Mouse (Mus musculus) testis, adult 2 months (tissue): ENCODE measurements around the gene Mymx. TPM values are rescaled to one million over a fixed set of nuclear protein-coding genes. Genes with fewer than 3 reads are reported as not detected.

ENCODE experiments used
- H3K27ac ChIP-seq: fragments of 200-500 bp; 2 replicates; pipeline ENCODE4 v1.5.1; 2012; ENCODE audit warnings: low read depth, low read length; ENCODE audit not compliant: control insufficient read depth, insufficient read depth
- H3K27me3 ChIP-seq: fragments of 200-500 bp; 2 replicates; pipeline ENCODE4 v1.6.1; 2012; ENCODE audit warnings: mild to moderate bottlenecking, low read length, moderate library complexity; ENCODE audit not compliant: control insufficient read depth, insufficient read depth
- H3K36me3 ChIP-seq: fragments of 200-500 bp; 2 replicates; pipeline ENCODE4 v1.6.1; 2012; ENCODE audit warnings: mild to moderate bottlenecking, low read length; ENCODE audit not compliant: control insufficient read depth, insufficient read depth
- H3K4me1 ChIP-seq: fragments of 200-500 bp; 2 replicates; pipeline ENCODE4 v1.6.1; 2012; ENCODE audit warnings: low read length; ENCODE audit not compliant: control insufficient read depth, insufficient read depth
- H3K4me3 ChIP-seq: fragments of 200-500 bp; 2 replicates; pipeline ENCODE4 v1.5.1; 2012; ENCODE audit warnings: low read depth, mild to moderate bottlenecking, low read length, moderate library complexity, mixed read lengths; ENCODE audit not compliant: control insufficient read depth
- CTCF ChIP-seq: fragments of 200-500 bp; IDR thresholded peaks from 2 replicates; pipeline ENCODE4 v1.5.1; 2012; ENCODE audit warnings: low read depth, mild to moderate bottlenecking, inconsistent platforms, low read length, moderate library complexity; ENCODE audit not compliant: control insufficient read depth, insufficient read depth, insufficient replicate concordance
- POLR2A ChIP-seq: fragments of 200-500 bp; IDR thresholded peaks from 2 replicates; pipeline ENCODE4 v1.6.1; 2012; ENCODE audit warnings: low read depth, mild to moderate bottlenecking, inconsistent platforms, low read length, moderate library complexity; ENCODE audit not compliant: control insufficient read depth
- polyA plus RNA-seq: library from polyadenylated mRNA; depleted of rRNA; stranded (reverse); fragments of >200 nt; gene quantifications from 2 replicates; pipeline ENCODE4 v1.2.3, GENCODE M21; 2012

Gene Mymx
- polyA plus RNA-seq, 1 experiment, result 3.4 TPM

DNA sequence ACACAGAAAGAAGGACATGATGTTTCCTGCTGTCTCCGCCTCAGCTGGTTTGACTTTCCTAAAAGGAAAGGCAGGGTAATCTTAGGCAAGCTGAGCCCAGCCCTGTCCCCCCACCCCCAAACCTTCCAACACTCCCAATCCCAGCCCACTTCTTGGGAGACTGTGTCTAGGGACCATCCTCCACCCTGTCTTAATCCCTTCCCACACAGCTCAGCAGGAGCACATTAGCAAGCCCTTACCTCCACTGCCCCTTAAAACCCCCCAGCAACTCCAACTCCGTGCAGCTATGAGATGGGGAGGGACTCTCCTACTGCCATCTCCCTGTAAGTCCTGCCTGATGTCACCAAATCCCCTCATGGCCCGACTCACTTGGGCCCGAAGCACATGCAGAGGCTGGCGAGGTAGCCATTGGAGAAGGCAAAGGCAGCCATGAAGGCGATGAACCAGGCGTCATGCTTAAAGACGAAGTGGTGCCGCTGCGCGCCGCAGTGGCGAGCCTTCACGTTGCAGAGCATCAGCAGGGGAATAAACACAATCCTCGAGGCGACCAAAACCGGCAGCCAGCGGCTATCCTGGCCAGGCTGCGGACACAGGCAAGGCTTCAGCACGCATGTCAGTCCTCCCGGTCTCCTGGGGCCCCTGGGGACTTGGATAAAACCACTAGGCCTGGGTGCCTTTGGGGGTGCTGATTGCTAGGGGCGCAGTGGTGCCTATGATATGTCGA, 16.0 kb downstream of the Mymx start:
- Histone ChIP-seq H3K4me3 (no peak overlapping the region), H3K27ac (peak overlapping the region; percentile 69; the same call in 1 of the 2 replicates)
- TF ChIP-seq CTCF (no peak), POLR2A (0 out of 2 replicates have a peak, but pooled peaks have one; percentile 9)

DNA sequence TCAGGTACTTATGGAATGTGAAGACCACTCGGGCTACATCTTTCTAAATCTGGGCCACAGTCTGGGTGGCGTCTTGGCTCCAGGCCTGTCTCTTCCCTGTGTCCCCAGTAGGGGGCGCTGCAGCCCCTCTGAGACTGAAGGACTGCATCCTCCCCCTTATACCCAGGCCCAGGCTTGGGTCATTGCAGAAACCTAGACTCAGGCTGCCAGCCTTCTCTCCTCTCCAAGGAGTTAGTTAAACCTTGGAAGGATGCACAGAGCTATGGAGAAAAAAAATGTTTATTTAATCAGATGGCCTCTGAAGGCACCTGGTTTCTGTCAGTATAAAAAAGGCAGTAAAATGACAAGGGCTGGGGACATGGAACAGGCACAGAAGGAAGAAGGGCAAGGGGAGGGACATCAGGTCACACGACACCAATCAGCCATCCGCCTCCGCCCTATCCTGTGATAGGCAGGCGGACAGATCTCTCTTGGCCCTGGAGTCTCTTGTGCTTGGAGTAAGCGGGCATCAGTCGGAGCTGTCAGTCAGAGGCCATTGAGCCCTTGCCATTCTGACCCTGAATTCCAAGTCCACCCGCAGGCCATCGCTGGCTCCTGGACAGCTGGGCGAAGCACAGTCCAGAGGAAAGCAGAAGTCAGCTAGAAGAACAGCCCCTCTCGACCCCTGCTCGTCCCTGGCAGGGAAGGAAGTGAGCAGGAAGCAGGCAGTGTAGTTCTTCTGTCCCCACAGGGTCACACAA, 16.8 kb downstream of the Mymx start:
- Histone ChIP-seq H3K27me3 (no peaks in the 10 kb centered on the region), H3K27ac (peak overlapping the region; percentile 83), H3K4me3 (no peak overlapping the region), H3K4me1 (peaks cover 16% of the 10 kb centered on the region), H3K36me3 (no peaks in the 10 kb centered on the region)
- TF ChIP-seq POLR2A (no peak), CTCF (peak; percentile 89)

More for the DNA sequence above, 16.0 kb downstream of the Mymx start:
- Histone ChIP-seq H3K27me3 (no peaks in the 10 kb centered on the region), H3K4me1 (peaks cover 20% of the 10 kb centered on the region), H3K36me3 (no peaks in the 10 kb centered on the region)

DNA sequence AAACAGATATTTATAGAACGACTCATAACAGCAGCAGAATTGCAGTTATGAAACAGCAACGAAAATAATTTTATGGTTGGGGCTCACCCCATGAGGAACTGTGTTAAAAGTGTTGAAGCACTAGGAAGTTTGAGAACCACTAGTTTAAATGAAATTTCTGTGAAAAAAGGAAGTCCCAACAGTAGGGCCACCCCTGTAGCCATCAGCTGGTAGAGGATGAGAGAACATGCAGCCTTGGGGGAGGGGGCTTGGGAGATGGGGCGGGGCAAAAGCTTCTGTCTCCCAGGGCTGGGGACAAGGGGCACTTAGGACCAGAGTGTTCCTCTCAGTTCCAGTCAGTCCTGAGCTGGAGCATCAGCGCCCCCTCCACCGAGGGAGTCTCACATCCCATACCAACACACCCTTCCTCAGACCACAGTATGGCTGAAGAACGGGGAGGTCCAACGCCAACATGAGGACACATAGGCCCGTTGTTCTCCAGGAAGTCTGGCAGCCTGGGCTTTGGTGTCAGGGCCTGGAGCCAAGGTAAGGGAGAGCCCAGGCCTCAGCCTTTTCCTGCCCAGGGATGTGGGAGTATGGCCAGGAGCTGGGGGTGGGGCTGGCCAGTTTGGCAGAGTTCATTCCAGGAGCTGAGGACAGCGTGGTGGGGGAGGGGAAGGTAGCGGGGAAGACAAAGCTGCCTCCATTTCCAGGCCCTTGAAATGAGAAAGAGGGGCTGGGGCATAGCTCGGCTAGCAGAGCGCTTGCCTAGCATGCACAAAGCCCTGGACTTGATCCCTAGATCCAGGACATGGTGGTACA, 17.6 kb downstream of the Mymx start:
- Histone ChIP-seq H3K27ac (peak overlapping the region; percentile 83), H3K4me1 (peaks cover 15% of the 10 kb centered on the region), H3K4me3 (no peak overlapping the region), H3K27me3 (no peaks in the 10 kb centered on the region), H3K36me3 (no peaks in the 10 kb centered on the region)
- TF ChIP-seq CTCF (no peak), POLR2A (peak; percentile 35; the same call in 1 of the 2 replicates)

DNA sequence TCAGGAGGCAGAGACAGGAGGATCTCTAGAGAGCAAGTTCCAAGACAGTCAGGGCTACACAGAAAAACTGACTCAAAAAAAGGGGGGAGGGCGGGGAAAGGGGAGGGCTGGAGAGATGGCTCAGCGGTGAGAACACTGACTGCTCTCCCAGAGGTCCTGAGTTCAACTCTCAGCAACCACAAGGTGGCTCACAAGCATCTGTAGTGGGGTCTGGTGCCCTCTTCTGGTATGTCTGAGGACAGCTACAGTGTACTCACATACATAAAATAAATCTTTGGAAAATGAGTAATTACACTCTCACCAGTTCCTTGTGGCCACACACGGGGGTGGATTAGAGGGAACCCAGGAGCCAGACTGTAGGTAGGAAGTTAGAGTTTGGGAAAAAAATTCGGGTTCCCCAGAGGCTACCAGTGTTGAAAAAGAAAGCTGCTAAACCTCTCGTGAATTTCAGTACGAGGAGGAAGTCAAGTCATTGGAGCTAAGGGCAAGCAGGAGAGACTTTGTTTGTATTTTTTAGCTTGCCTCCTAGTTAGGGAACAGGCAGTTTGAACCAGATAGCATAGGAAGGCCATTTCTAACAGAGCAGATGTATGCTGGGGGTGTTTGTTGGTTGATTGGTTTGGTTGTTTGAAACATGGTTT, 19.1 kb downstream of the Mymx start:
- TF ChIP-seq CTCF (no peak), POLR2A (no peak)
- H3K36me3 ChIP-seq, result no peaks in the 10 kb centered on the region
- H3K27me3 ChIP-seq, result no peaks in the 10 kb centered on the region
- H3K27ac ChIP-seq, result no peak overlapping the region
- H3K4me3 ChIP-seq, result no peak overlapping the region
- H3K4me1 ChIP-seq, result peaks cover 13% of the 10 kb centered on the region

DNA sequence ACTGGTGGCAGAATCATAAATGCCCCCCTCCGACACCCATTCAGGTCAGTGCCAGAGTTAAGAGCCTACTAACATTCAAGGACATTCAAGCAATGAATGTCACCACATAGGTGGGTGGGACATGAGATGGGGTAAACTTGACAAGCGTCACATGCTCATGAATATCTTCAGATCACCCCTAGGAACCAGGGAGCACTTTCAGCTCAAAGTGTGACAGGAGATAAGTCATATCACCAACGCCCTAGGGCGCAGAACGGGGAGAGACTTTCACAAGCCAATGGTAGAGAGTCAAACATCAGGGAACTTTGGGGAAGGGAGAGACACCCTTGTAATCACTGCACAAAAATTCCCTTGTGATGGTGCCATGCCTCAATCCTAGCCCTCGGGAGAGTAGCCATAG, 19.7 kb downstream of the Mymx start:
- no peaks in the 10 kb centered on the region for H3K36me3 ChIP-seq
- H3K27ac ChIP-seq, result no peak overlapping the region
- TF ChIP-seq CTCF (no peak), POLR2A (no peak)
- no peak overlapping the region for H3K4me3 ChIP-seq
- peaks cover 13% of the 10 kb centered on the region for H3K4me1 ChIP-seq
- no peaks in the 10 kb centered on the region for H3K27me3 ChIP-seq

DNA sequence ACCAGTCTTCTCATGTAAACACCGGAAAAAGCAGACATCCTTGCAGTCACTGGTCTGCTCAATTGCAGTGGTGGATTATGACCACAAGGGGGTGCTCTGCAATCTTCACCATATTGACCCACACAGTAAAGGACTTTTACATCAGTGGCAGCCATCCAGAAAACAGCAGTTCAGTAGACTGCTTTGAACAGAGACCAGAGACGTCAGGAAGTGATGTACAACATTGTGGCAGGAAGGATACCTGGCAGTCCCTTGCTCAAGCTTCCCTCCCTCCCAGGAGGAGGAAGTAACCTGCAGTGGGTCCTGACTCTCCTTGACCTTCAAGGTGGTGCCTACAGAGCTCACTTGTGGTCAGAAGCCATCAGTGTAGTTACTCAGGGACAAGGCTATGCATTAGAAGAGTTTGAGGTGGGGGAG, 20.3 kb downstream of the Mymx start:
- Histone ChIP-seq H3K27me3 (no peaks in the 10 kb centered on the region), H3K4me3 (no peak overlapping the region), H3K36me3 (no peaks in the 10 kb centered on the region), H3K27ac (no peak overlapping the region), H3K4me1 (peaks cover 13% of the 10 kb centered on the region)
- TF ChIP-seq CTCF, result no peak
- TF ChIP-seq POLR2A, result no peak

DNA sequence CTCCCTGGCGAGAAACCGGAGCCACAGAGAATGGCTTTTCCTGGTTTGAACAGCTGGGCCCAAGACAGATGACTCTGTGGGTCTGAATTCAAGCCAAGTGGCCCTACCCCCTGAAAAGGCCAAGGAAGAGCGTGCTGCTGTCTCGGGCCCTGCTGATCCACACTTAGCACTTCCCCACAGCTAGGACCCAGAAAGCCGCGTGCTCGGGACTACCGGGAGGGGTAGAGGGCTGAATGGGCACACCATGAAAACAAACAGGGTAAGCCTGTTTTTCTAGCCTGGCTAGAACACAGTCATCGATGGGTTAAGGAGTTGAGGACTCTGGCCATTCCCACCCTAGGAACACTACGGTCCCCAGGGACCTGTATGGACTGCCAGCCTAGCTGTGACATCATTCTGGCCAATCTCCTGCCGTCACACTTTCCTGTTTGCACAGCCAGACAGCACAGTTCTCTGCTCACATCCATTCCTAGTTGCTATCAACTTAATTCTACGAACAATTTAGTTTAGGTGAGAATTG, 20.9 kb downstream of the Mymx start:
- TF ChIP-seq CTCF, result no peak
- TF ChIP-seq POLR2A, result no peak
- Histone ChIP-seq H3K4me1 (peaks cover 12% of the 10 kb centered on the region), H3K27me3 (no peaks in the 10 kb centered on the region), H3K27ac (peak overlapping the region; percentile 38; the same call in 1 of the 2 replicates), H3K4me3 (no peak overlapping the region), H3K36me3 (no peaks in the 10 kb centered on the region)
